Mouse (Mus musculus): ENCODE measurements at regions not wholly inside any gene's neighbourhood (a gene's known extent, or its start where the extent isn't known, plus 50 kb on each side); places are given as distances from the start of the nearest gene placed in this dataset.
"Not testable (repeated sequence)": the region's sequence is repeated elsewhere in the genome, so short reads cannot be mapped to it uniquely, and the experiment has no call there.

GRCm38 (mm10) chr8:90031220-90031619 is 316.9 kb downstream of the Tox3 start:
- 33% methylated on average over 1 of the region's 1 CpGs for WGBS
- no peaks in the 10 kb centered on the region for H3K36me3 ChIP-seq (ENCODE audit: control insufficient read depth, insufficient read depth, low read length)
- ATAC-seq, result no peak

GRCm38 (mm10) chr8:90017958-90018357 is 330.2 kb downstream of the Tox3 start:
- not testable (repeated sequence) for H3K36me3 ChIP-seq (ENCODE audit: control insufficient read depth, insufficient read depth, low read length); H3K27me3 ChIP-seq (ENCODE audit: control insufficient read depth, insufficient read depth, low read depth, low read length); H3K4me2 ChIP-seq (ENCODE audit: low read length); ATAC-seq; H3K9me3 ChIP-seq (replicated peaks; ENCODE audit: control insufficient read depth, low read length, poor library complexity, severe bottlenecking); H3K4me1 ChIP-seq (ENCODE audit: control insufficient read depth, insufficient read depth, low read length); H3K27ac ChIP-seq (ENCODE audit: low read length); H3K9ac ChIP-seq (ENCODE audit: low read depth, low read length); H3K4me3 ChIP-seq (ENCODE audit: low read depth, low read length)
- WGBS, result 75% methylated on average over 1 of the region's 1 CpGs

More at GRCm38 (mm10) chr8:90031220-90031619, 316.9 kb downstream of the Tox3 start:
- H3K9me3 ChIP-seq (replicated peaks; ENCODE audit: control insufficient read depth, low read length, poor library complexity, severe bottlenecking), result no peaks in the 10 kb centered on the region
- H3K27ac ChIP-seq (ENCODE audit: low read length), result no peak overlapping the region
- no peak overlapping the region for H3K9ac ChIP-seq (ENCODE audit: low read depth, low read length)
- no peaks in the 10 kb centered on the region for H3K4me1 ChIP-seq (ENCODE audit: control insufficient read depth, insufficient read depth, low read length)
- H3K4me2 ChIP-seq (ENCODE audit: low read length), result no peak overlapping the region
- H3K27me3 ChIP-seq (ENCODE audit: control insufficient read depth, insufficient read depth, low read depth, low read length), result no peaks in the 10 kb centered on the region
- no peak overlapping the region for H3K4me3 ChIP-seq (ENCODE audit: low read depth, low read length)

GRCm38 (mm10) chr8:90013755-90014154 is 334.4 kb downstream of the Tox3 start:
- Histone ChIP-seq H3K4me3 (ENCODE audit: low read depth, low read length) (no peak overlapping the region), H3K27ac (ENCODE audit: low read length) (no peak overlapping the region), H3K4me2 (ENCODE audit: low read length) (no peak overlapping the region), H3K9me3 (replicated peaks; ENCODE audit: control insufficient read depth, low read length, poor library complexity, severe bottlenecking) (no peaks in the 10 kb centered on the region), H3K4me1 (ENCODE audit: control insufficient read depth, insufficient read depth, low read length) (no peaks in the 10 kb centered on the region), H3K9ac (ENCODE audit: low read depth, low read length) (no peak overlapping the region), H3K27me3 (ENCODE audit: control insufficient read depth, insufficient read depth, low read depth, low read length) (no peaks in the 10 kb centered on the region), H3K36me3 (ENCODE audit: control insufficient read depth, insufficient read depth, low read length) (no peaks in the 10 kb centered on the region)
- 71% methylated on average over 2 of the region's 2 CpGs for WGBS
- no peak for ATAC-seq

GRCm38 (mm10) chr8:90011682-90012409 is 336.3 kb downstream of the Tox3 start:
- no peaks in the 10 kb centered on the region for H3K4me1 ChIP-seq (ENCODE audit: control insufficient read depth, insufficient read depth, low read length)

GRCm38 (mm10) chr8:90009431-90009830 is 338.7 kb downstream of the Tox3 start:
- 78% methylated on average over 1 of the region's 1 CpGs for WGBS
- no peaks in the 10 kb centered on the region for H3K36me3 ChIP-seq (ENCODE audit: control insufficient read depth, insufficient read depth, low read length)
- H3K4me2 ChIP-seq (ENCODE audit: low read length), result no peak overlapping the region
- no peaks in the 10 kb centered on the region for H3K9me3 ChIP-seq (replicated peaks; ENCODE audit: control insufficient read depth, low read length, poor library complexity, severe bottlenecking)
- H3K9ac ChIP-seq (ENCODE audit: low read depth, low read length), result no peak overlapping the region
- no peak overlapping the region for H3K27ac ChIP-seq (ENCODE audit: low read length)
- H3K27me3 ChIP-seq (ENCODE audit: control insufficient read depth, insufficient read depth, low read depth, low read length), result no peaks in the 10 kb centered on the region
- H3K4me3 ChIP-seq (ENCODE audit: low read depth, low read length), result no peak overlapping the region
- ATAC-seq, result no peak
- no peaks in the 10 kb centered on the region for H3K4me1 ChIP-seq (ENCODE audit: control insufficient read depth, insufficient read depth, low read length)

More at GRCm38 (mm10) chr8:90011682-90012409, 336.3 kb downstream of the Tox3 start:
- 71% methylated on average over 6 of the region's 6 CpGs for WGBS
- ATAC-seq, result no peak
- Histone ChIP-seq H3K36me3 (ENCODE audit: control insufficient read depth, insufficient read depth, low read length) (no peaks in the 10 kb centered on the region), H3K27ac (ENCODE audit: low read length) (no peak overlapping the region), H3K27me3 (ENCODE audit: control insufficient read depth, insufficient read depth, low read depth, low read length) (no peaks in the 10 kb centered on the region), H3K9ac (ENCODE audit: low read depth, low read length) (no peak overlapping the region), H3K9me3 (replicated peaks; ENCODE audit: control insufficient read depth, low read length, poor library complexity, severe bottlenecking) (no peaks in the 10 kb centered on the region), H3K4me2 (ENCODE audit: low read length) (no peak overlapping the region), H3K4me3 (ENCODE audit: low read depth, low read length) (no peak overlapping the region)

- no peaks in the 10 kb centered on the region for H3K36me3 ChIP-seq (ENCODE audit: control insufficient read depth, insufficient read depth, low read length)
- no peak for ATAC-seq
Measured at GRCm38 (mm10) chr8:90000899-90001640, 347.1 kb downstream of the Tox3 start.

GRCm38 (mm10) chr8:89993743-89994142 is 354.4 kb downstream of the Tox3 start:
- H3K4me3 ChIP-seq (ENCODE audit: low read depth, low read length), result no peak overlapping the region
- no peaks in the 10 kb centered on the region for H3K9me3 ChIP-seq (replicated peaks; ENCODE audit: control insufficient read depth, low read length, poor library complexity, severe bottlenecking)
- H3K4me2 ChIP-seq (ENCODE audit: low read length), result no peak overlapping the region
- no peaks in the 10 kb centered on the region for H3K36me3 ChIP-seq (ENCODE audit: control insufficient read depth, insufficient read depth, low read length)
- peaks cover 3% of the 10 kb centered on the region; the same call in 1 of the 2 replicates for H3K4me1 ChIP-seq (ENCODE audit: control insufficient read depth, insufficient read depth, low read length)
- 88% methylated on average over 4 of the region's 4 CpGs for WGBS
- no peak overlapping the region for H3K9ac ChIP-seq (ENCODE audit: low read depth, low read length)
- no peaks in the 10 kb centered on the region for H3K27me3 ChIP-seq (ENCODE audit: control insufficient read depth, insufficient read depth, low read depth, low read length)
- no peak for ATAC-seq
- H3K27ac ChIP-seq (ENCODE audit: low read length), result no peak overlapping the region

More at GRCm38 (mm10) chr8:90000899-90001640, 347.1 kb downstream of the Tox3 start:
- Histone ChIP-seq H3K27me3 (ENCODE audit: control insufficient read depth, insufficient read depth, low read depth, low read length) (no peaks in the 10 kb centered on the region), H3K27ac (ENCODE audit: low read length) (peak overlapping the region; percentile 23; the same call in 1 of the 2 replicates), H3K4me2 (ENCODE audit: low read length) (no peak overlapping the region), H3K9me3 (replicated peaks; ENCODE audit: control insufficient read depth, low read length, poor library complexity, severe bottlenecking) (no peaks in the 10 kb centered on the region), H3K4me3 (ENCODE audit: low read depth, low read length) (no peak overlapping the region), H3K9ac (ENCODE audit: low read depth, low read length) (no peak overlapping the region), H3K4me1 (ENCODE audit: control insufficient read depth, insufficient read depth, low read length) (peaks cover 10% of the 10 kb centered on the region)
- WGBS, result 21% methylated on average over 15 of the region's 15 CpGs

GRCm38 (mm10) chr8:89983859-89984258 is 364.3 kb downstream of the Tox3 start:
- Histone ChIP-seq H3K4me3 (ENCODE audit: low read depth, low read length) (no peak overlapping the region), H3K4me1 (ENCODE audit: control insufficient read depth, insufficient read depth, low read length) (peaks cover 2% of the 10 kb centered on the region; the same call in 1 of the 2 replicates), H3K27ac (ENCODE audit: low read length) (no peak overlapping the region), H3K4me2 (ENCODE audit: low read length) (no peak overlapping the region), H3K27me3 (ENCODE audit: control insufficient read depth, insufficient read depth, low read depth, low read length) (no peaks in the 10 kb centered on the region), H3K9me3 (replicated peaks; ENCODE audit: control insufficient read depth, low read length, poor library complexity, severe bottlenecking) (no peaks in the 10 kb centered on the region), H3K9ac (ENCODE audit: low read depth, low read length) (no peak overlapping the region), H3K36me3 (ENCODE audit: control insufficient read depth, insufficient read depth, low read length) (no peaks in the 10 kb centered on the region)
- ATAC-seq, result no peak
- 90% methylated on average over 2 of the region's 2 CpGs for WGBS

- 41% methylated on average over 2 of the region's 2 CpGs for WGBS
- Histone ChIP-seq H3K9me3 (replicated peaks; ENCODE audit: control insufficient read depth, low read length, poor library complexity, severe bottlenecking) (no peaks in the 10 kb centered on the region), H3K4me1 (ENCODE audit: control insufficient read depth, insufficient read depth, low read length) (peaks cover 2% of the 10 kb centered on the region; the same call in 1 of the 2 replicates), H3K27ac (ENCODE audit: low read length) (peak overlapping the region; percentile 2; the same call in 1 of the 2 replicates), H3K4me2 (ENCODE audit: low read length) (no peak overlapping the region), H3K9ac (ENCODE audit: low read depth, low read length) (no peak overlapping the region), H3K4me3 (ENCODE audit: low read depth, low read length) (no peak overlapping the region), H3K27me3 (ENCODE audit: control insufficient read depth, insufficient read depth, low read depth, low read length) (no peaks in the 10 kb centered on the region), H3K36me3 (ENCODE audit: control insufficient read depth, insufficient read depth, low read length) (no peaks in the 10 kb centered on the region)
- no peak for ATAC-seq
Measured at GRCm38 (mm10) chr8:89982551-89982950, 365.6 kb downstream of the Tox3 start.
